Mouse (Mus musculus): ENCODE measurements around the gene Zc2hc1c. TPM values are rescaled to one million over a fixed set of nuclear protein-coding genes. Genes with fewer than 3 reads are reported as not detected.

Zc2hc1c gene
- polyA plus RNA-seq, 1 experiment from 2014 or later = 0.96 TPM

- Histone ChIP-seq H3K27ac (ENCODE audit: low read depth, low read length) (no peak overlapping the region), H3K4me2 (replicated peaks; ENCODE audit: low read depth) (no peak overlapping the region), H3K4me3 (ENCODE audit: low read depth, low read length) (no peak overlapping the region), H3K9me3 (ENCODE audit: control insufficient read depth) (no peaks in the 10 kb centered on the region), H3K27me3 (replicated peaks; ENCODE audit: control insufficient read depth, insufficient read depth, low read length) (no peaks in the 10 kb centered on the region), H3K9ac (ENCODE audit: low read depth, low read length) (no peak overlapping the region), H3K36me3 (ENCODE audit: control insufficient read depth, insufficient read depth) (no peaks in the 10 kb centered on the region), H3K4me1 (replicated peaks; ENCODE audit: control insufficient read depth, insufficient read depth, low read length) (0 out of 2 replicates have a peak, but pooled peaks cover 3% of the 10 kb centered on the region)
- 57% methylated on average over 4 of the region's 4 CpGs for whole genome bisulfite sequencing
- ATAC-seq = peak; percentile 16; the same call in 1 of the 2 replicates
- TF ChIP-seq CTCF (IDR thresholded peaks at IDR 0.05; ENCODE audit: low read depth) = no peak
These were observed 16.6 kb upstream of the Zc2hc1c start for GRCm38 (mm10) chr12:85271843-85272206.

GRCm38 (mm10) chr12:85273508-85273907 lies 14.9 kb upstream of the Zc2hc1c start:
- TF ChIP-seq CTCF (IDR thresholded peaks at IDR 0.05; ENCODE audit: low read depth) = no peak
- no peak for ATAC-seq
- H3K27me3 ChIP-seq (replicated peaks; ENCODE audit: control insufficient read depth, insufficient read depth, low read length) = no peaks in the 10 kb centered on the region
- no peak overlapping the region for H3K9ac ChIP-seq (ENCODE audit: low read depth, low read length)
- 0 out of 2 replicates have a peak, but pooled peaks cover 3% of the 10 kb centered on the region for H3K4me1 ChIP-seq (replicated peaks; ENCODE audit: control insufficient read depth, insufficient read depth, low read length)
- no peak overlapping the region for H3K4me2 ChIP-seq (replicated peaks; ENCODE audit: low read depth)
- H3K9me3 ChIP-seq (ENCODE audit: control insufficient read depth) = no peaks in the 10 kb centered on the region
- H3K4me3 ChIP-seq (ENCODE audit: low read depth, low read length) = no peak overlapping the region
- H3K36me3 ChIP-seq (ENCODE audit: control insufficient read depth, insufficient read depth) = no peaks in the 10 kb centered on the region
- no peak overlapping the region for H3K27ac ChIP-seq (ENCODE audit: low read depth, low read length)
- WGBS = 65% methylated on average over 10 of the region's 10 CpGs

DNA sequence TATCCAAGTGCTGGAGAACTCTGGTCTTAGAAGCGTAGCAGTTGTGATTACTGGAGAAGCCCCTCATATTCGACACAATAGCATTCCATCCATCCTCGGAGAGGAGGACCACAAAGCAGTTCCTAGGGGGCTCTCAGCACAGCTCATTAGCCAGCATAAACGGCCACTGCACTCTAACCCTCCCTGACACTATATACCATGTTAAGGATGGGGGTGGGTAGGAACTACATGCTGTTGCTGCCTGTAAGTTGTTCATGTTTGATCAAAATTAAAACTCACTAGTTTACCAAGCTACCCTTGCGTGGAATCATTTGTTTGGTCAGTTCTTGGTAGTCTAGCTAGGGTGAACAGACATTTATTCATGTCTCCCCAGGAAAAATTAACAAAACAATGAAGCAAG lies 12.1 kb upstream of the Zc2hc1c start:
- H3K27me3 ChIP-seq (replicated peaks; ENCODE audit: control insufficient read depth, insufficient read depth, low read length) = no peaks in the 10 kb centered on the region
- no peak for TF ChIP-seq CTCF (IDR thresholded peaks at IDR 0.05; ENCODE audit: low read depth)
- no peak overlapping the region for H3K4me3 ChIP-seq (ENCODE audit: low read depth, low read length)
- H3K36me3 ChIP-seq (ENCODE audit: control insufficient read depth, insufficient read depth) = no peaks in the 10 kb centered on the region
- no peak overlapping the region for H3K9ac ChIP-seq (ENCODE audit: low read depth, low read length)
- no peak overlapping the region for H3K27ac ChIP-seq (ENCODE audit: low read depth, low read length)
- H3K9me3 ChIP-seq (ENCODE audit: control insufficient read depth) = no peaks in the 10 kb centered on the region
- no peak for ATAC-seq
- H3K4me2 ChIP-seq (replicated peaks; ENCODE audit: low read depth) = no peak overlapping the region
- 90% methylated on average over 5 of the region's 5 CpGs for WGBS
- no peaks in the 10 kb centered on the region for H3K4me1 ChIP-seq (replicated peaks; ENCODE audit: control insufficient read depth, insufficient read depth, low read length)

- 0 out of 2 replicates have a peak, but pooled peaks have one; percentile 15 for TF ChIP-seq CTCF (IDR thresholded peaks at IDR 0.05; ENCODE audit: low read depth)
- H3K36me3 ChIP-seq (ENCODE audit: control insufficient read depth, insufficient read depth) = no peaks in the 10 kb centered on the region
- WGBS = 96% methylated on average over 10 of the region's 10 CpGs
These were observed 9.5 kb upstream of the Zc2hc1c start for GRCm38 (mm10) chr12:85278919-85279318.

DNA sequence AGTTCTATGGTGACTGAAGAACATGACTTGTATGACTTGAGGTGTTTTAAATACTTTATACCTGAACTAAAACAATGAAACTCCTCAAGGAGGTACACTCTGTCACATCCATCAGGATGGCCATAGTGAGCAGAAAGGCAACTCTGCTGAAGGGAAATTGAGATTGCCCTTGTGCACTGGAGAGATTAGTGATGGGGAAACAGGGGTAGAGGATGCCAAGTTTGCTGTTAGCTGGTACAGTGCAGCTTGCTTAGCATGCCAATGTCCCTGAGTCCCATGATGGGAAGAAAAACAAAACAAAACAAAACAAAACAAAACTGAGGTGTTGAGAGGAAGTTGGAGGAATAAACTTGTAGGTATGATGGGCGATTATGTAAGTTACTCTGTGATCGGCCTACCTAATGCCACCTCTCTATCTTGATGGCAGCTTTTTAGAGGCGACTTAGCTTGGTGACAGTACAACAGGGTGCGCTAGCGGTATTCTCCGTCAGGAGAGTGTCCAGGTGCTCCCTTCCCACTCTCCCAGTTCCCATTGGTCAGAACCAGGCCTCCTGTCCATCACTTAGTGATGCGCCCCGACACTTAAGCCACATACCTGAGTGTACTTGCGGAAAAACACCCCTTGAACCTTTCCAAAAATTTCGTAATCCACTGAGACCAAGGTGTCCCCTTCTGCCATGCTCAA lies 8.9 kb upstream of the Zc2hc1c start:
- Histone ChIP-seq H3K4me1 (replicated peaks; ENCODE audit: control insufficient read depth, insufficient read depth, low read length) (no peaks in the 10 kb centered on the region), H3K4me2 (replicated peaks; ENCODE audit: low read depth) (peak overlapping the region; percentile 91), H3K27me3 (replicated peaks; ENCODE audit: control insufficient read depth, insufficient read depth, low read length) (no peaks in the 10 kb centered on the region), H3K36me3 (ENCODE audit: control insufficient read depth, insufficient read depth) (no peaks in the 10 kb centered on the region), H3K4me3 (ENCODE audit: low read depth, low read length) (peak overlapping the region; percentile 74), H3K9ac (ENCODE audit: low read depth, low read length) (peak overlapping the region; percentile 76), H3K9me3 (ENCODE audit: control insufficient read depth) (no peaks in the 10 kb centered on the region), H3K27ac (ENCODE audit: low read depth, low read length) (peak overlapping the region; percentile 9; the same call in 1 of the 2 replicates)
- TF ChIP-seq CTCF (IDR thresholded peaks at IDR 0.05; ENCODE audit: low read depth) = no peak
- ATAC-seq = no peak
- WGBS = 6% methylated on average over 10 of the region's 10 CpGs

More at GRCm38 (mm10) chr12:85278919-85279318, 9.5 kb upstream of the Zc2hc1c start:
- no peak overlapping the region for H3K4me3 ChIP-seq (ENCODE audit: low read depth, low read length)
- no peaks in the 10 kb centered on the region for H3K4me1 ChIP-seq (replicated peaks; ENCODE audit: control insufficient read depth, insufficient read depth, low read length)
- no peak for ATAC-seq
- H3K27ac ChIP-seq (ENCODE audit: low read depth, low read length) = no peak overlapping the region
- no peak overlapping the region for H3K4me2 ChIP-seq (replicated peaks; ENCODE audit: low read depth)
- no peaks in the 10 kb centered on the region for H3K27me3 ChIP-seq (replicated peaks; ENCODE audit: control insufficient read depth, insufficient read depth, low read length)
- H3K9me3 ChIP-seq (ENCODE audit: control insufficient read depth) = no peaks in the 10 kb centered on the region
- no peak overlapping the region for H3K9ac ChIP-seq (ENCODE audit: low read depth, low read length)

DNA sequence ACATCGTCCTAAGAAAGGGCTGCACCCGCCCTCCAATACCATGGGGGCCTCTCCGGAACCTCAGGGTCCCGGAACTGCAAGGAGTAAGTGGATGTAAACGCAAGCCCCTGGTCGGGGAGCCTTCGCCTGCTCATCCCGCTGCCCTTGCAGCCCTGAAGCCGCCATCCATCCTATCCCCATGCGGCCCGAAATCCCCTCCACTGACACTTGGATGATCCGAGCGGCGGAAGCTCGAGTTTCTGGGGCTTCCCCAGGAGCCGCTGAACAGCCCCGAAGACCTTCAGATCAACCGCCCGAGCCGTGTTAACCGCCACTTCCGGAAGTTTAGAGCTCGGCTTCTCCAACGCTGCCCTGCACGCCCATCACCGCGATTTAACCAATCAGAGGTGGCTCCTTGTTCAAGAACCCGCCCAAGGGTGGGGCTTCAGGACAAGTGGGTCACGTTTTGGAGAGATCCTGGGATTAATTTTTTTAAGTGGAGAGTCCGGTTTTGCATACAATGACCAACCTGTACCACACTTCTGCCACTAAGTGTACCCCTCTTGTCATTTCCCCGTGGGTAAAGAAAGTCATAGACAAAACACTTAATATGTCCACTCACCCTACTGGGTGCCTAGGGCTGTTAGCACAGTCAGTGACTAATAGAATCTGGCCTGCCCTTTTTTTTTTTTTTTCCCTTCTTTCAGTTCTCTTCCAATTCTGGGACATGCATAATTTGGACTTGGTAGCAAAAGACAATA lies 8.1 kb upstream of the Zc2hc1c start:
- under 1% methylated on average over 31 of the region's 31 CpGs for WGBS

More for the DNA sequence above, 8.1 kb upstream of the Zc2hc1c start:
- peak; percentile 95 for ATAC-seq
- H3K4me2 ChIP-seq (replicated peaks; ENCODE audit: low read depth) = peak overlapping the region; percentile 91
- peak overlapping the region; percentile 76 for H3K9ac ChIP-seq (ENCODE audit: low read depth, low read length)
- peak overlapping the region; percentile 9; the same call in 1 of the 2 replicates for H3K27ac ChIP-seq (ENCODE audit: low read depth, low read length)
- no peaks in the 10 kb centered on the region for H3K4me1 ChIP-seq (replicated peaks; ENCODE audit: control insufficient read depth, insufficient read depth, low read length)
- peak overlapping the region; percentile 74 for H3K4me3 ChIP-seq (ENCODE audit: low read depth, low read length)
- no peaks in the 10 kb centered on the region for H3K36me3 ChIP-seq (ENCODE audit: control insufficient read depth, insufficient read depth)
- no peaks in the 10 kb centered on the region for H3K27me3 ChIP-seq (replicated peaks; ENCODE audit: control insufficient read depth, insufficient read depth, low read length)
- H3K9me3 ChIP-seq (ENCODE audit: control insufficient read depth) = no peaks in the 10 kb centered on the region
- TF ChIP-seq CTCF (IDR thresholded peaks at IDR 0.05; ENCODE audit: low read depth) = no peak
